Mouse (Mus musculus) hindbrain, embryonic 10.5 days (tissue): Measurements from ENCODE around the gene Tmem255a. TPM values are rescaled to one million over a fixed set of nuclear protein-coding genes. Genes with fewer than 3 reads are reported as not detected.

Experiments used
- polyA plus RNA-seq: library from polyadenylated mRNA; unstranded; fragments of >200 nt; fragmentation: Nextera tagmentation; extraction: Ambion mirVana; gene quantifications from 2 replicates; pipeline ENCODE4 v1.2.1, GENCODE M21; 2016

Gene Tmem255a
- polyA plus RNA-seq, 1 experiment from 2014 or later, result 12.5 TPM

Other genes with a start within 250 kb of the Tmem255a start
- not detected in 2 replicates for gene Btg1-ps1, start 233.6 kb downstream of the Tmem255a start, polyA plus RNA-seq
- gene Btg1-ps2, start 209.3 kb downstream of the Tmem255a start, polyA plus RNA-seq, result not detected in 2 replicates
- gene Rhox10, start 186.0 kb downstream of the Tmem255a start, polyA plus RNA-seq, result not detected in 2 replicates
- not detected in 2 replicates for gene Rhox11, start 167.3 kb downstream of the Tmem255a start, polyA plus RNA-seq
- gene Rhox12, start 141.5 kb downstream of the Tmem255a start, polyA plus RNA-seq, result not detected in 2 replicates
- gene Rhox13, start 131.2 kb downstream of the Tmem255a start, polyA plus RNA-seq, result not detected in 2 replicates
- 3.9 and 4.4 TPM in 2 replicates for gene Zbtb33, start 62.6 kb downstream of the Tmem255a start, polyA plus RNA-seq
- not detected in 2 replicates for gene Atp1b4, start 63.7 kb upstream of the Tmem255a start, polyA plus RNA-seq
- 67.9 and 71.2 TPM in 2 replicates for gene Lamp2, start 204.0 kb upstream of the Tmem255a start, polyA plus RNA-seq